Mouse (Mus musculus): ENCODE measurements around the gene Ddx25. TPM values are rescaled to one million over a fixed set of nuclear protein-coding genes. Genes with fewer than 3 reads are reported as not detected.
A peak's percentile ranks its signal among the peaks of the same experiment; 100 is the strongest.

Gene Ddx25
- polyA plus RNA-seq, 1 experiment from 2014 or later: 10.4 TPM

- Histone ChIP-seq H3K9ac (no peak overlapping the region), H3K27ac (no peak overlapping the region), H3K27me3 (0 out of 2 replicates have a peak, but pooled peaks cover 3% of the 10 kb centered on the region), H3K4me1 (no peaks in the 10 kb centered on the region), H3K36me3 (replicated peaks) (0 out of 2 replicates have a peak, but pooled peaks cover 2% of the 10 kb centered on the region), H3K4me3 (replicated peaks) (no peak overlapping the region), H3K4me2 (no peak overlapping the region), H3K9me3 (no peaks in the 10 kb centered on the region)
- no peak for ATAC-seq (ENCODE audit: low FRiP score)
- WGBS: 83% methylated on average over 4 of the region's 4 CpGs
Observed at GRCm38 (mm10) chr9:35535876-35536275, 22.5 kb downstream of the Ddx25 start.

DNA sequence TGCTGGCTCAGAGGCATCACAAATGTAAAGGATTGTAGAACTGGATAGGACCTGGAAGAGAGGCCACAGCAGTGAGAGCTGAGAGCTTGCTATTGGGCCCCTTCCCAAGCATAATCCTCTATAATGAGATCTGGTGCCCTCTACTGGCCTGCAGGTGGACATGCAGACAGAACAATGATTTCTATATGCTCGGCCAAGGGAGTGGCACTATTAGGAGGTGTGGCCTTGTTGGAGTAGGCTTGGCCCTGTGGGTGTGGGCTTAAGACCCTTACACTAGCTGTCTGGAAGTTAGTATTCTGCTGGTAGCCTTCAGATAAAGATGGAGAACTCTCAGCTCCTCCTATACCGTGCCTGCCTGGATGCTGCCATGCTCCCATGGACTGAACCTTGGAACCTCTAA lies 23.2 kb downstream of the Ddx25 start:
- Histone ChIP-seq H3K9ac (no peak overlapping the region), H3K4me2 (no peak overlapping the region), H3K36me3 (replicated peaks) (no peaks in the 10 kb centered on the region), H3K4me3 (replicated peaks) (no peak overlapping the region), H3K9me3 (no peaks in the 10 kb centered on the region), H3K4me1 (no peaks in the 10 kb centered on the region), H3K27ac (no peak overlapping the region), H3K27me3 (0 out of 2 replicates have a peak, but pooled peaks cover 3% of the 10 kb centered on the region)
- 8% methylated on average over 2 of the region's 2 CpGs for WGBS
- peak; percentile 90 for ATAC-seq (ENCODE audit: low FRiP score)

GRCm38 (mm10) chr9:35533266-35533665 lies 25.1 kb downstream of the Ddx25 start:
- WGBS: 79% methylated on average over 9 of the region's 9 CpGs
- H3K36me3 ChIP-seq (replicated peaks): no peaks in the 10 kb centered on the region
- no peak for ATAC-seq (ENCODE audit: low FRiP score)
- peaks cover 3% of the 10 kb centered on the region for H3K4me1 ChIP-seq
- H3K9ac ChIP-seq: no peak overlapping the region
- H3K4me3 ChIP-seq (replicated peaks): no peak overlapping the region
- H3K9me3 ChIP-seq: no peaks in the 10 kb centered on the region
- H3K27ac ChIP-seq: no peak overlapping the region
- peaks cover 6% of the 10 kb centered on the region; the same call in 1 of the 2 replicates for H3K27me3 ChIP-seq
- H3K4me2 ChIP-seq: no peak overlapping the region

GRCm38 (mm10) chr9:35529796-35530195 lies 28.5 kb downstream of the Ddx25 start:
- H3K27ac ChIP-seq: no peak overlapping the region

DNA sequence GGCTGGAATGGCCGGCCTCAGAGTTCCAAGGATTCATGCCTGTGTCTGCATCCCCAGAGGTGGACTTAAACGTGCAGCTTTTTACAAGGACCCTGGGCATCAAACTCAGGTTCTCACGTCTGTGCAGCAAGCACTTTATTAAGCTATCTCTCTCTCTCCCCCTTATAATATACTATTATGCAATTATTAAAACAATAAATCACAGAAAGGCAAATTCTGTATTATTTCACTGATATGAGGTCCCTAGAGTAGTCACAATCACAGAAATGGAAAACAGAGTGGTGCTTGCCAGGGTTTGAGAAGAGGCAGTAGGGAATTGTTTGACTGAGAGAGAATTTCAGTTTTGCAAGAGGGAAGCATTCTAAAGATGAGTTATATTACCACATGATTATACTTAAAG lies 29.2 kb downstream of the Ddx25 start:
- Histone ChIP-seq H3K4me3 (replicated peaks) (no peak overlapping the region), H3K9ac (no peak overlapping the region), H3K4me2 (no peak overlapping the region), H3K27me3 (peaks cover 6% of the 10 kb centered on the region; the same call in 1 of the 2 replicates), H3K4me1 (peaks cover 3% of the 10 kb centered on the region), H3K27ac (no peak overlapping the region), H3K9me3 (no peaks in the 10 kb centered on the region), H3K36me3 (replicated peaks) (no peaks in the 10 kb centered on the region)
- WGBS: 62% methylated on average over 3 of the region's 3 CpGs
- no peak for ATAC-seq (ENCODE audit: low FRiP score)

More at GRCm38 (mm10) chr9:35529796-35530195, 28.5 kb downstream of the Ddx25 start:
- Histone ChIP-seq H3K9ac (no peak overlapping the region), H3K4me2 (no peak overlapping the region), H3K9me3 (no peaks in the 10 kb centered on the region), H3K36me3 (replicated peaks) (no peaks in the 10 kb centered on the region), H3K4me3 (replicated peaks) (no peak overlapping the region), H3K27me3 (peaks cover 6% of the 10 kb centered on the region; the same call in 1 of the 2 replicates), H3K4me1 (peaks cover 3% of the 10 kb centered on the region)
- 25% methylated on average over 1 of the region's 1 CpGs for WGBS
- ATAC-seq (ENCODE audit: low FRiP score): no peak

- ATAC-seq (ENCODE audit: low FRiP score): peak; percentile 71
- H3K27me3 ChIP-seq: peaks cover 12% of the 10 kb centered on the region; the same call in 1 of the 2 replicates
- H3K4me2 ChIP-seq: peak overlapping the region; percentile 19; the same call in 1 of the 2 replicates
- H3K9me3 ChIP-seq: no peaks in the 10 kb centered on the region
- H3K36me3 ChIP-seq (replicated peaks): no peaks in the 10 kb centered on the region
- H3K27ac ChIP-seq: peak overlapping the region; percentile 63
- no peak overlapping the region for H3K9ac ChIP-seq
- no peak overlapping the region for H3K4me3 ChIP-seq (replicated peaks)
- H3K4me1 ChIP-seq: peaks cover 15% of the 10 kb centered on the region
- 30% methylated on average over 7 of the region's 7 CpGs for WGBS
Observed at GRCm38 (mm10) chr9:35523941-35524411, 34.4 kb downstream of the Ddx25 start.

DNA sequence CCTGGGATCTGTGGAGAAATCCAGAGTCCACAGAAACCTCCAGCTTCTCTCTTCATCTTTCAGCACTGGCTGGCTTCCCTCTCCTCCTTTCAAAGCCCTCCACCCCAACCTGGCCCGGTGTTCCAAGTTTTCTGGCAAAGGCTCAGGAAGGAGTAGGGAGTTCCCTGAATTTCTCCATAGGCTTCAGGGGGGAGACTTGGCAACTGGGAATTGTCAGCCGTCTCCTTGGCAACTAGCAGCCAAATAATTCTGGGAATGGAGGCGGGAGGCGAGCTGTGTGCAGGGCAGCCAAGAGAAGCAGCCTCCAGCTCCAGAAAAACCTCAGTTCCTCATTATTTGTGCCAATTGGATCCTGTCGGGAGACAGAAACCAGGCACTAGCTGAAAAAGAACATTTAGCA lies 34.8 kb downstream of the Ddx25 start:
- H3K4me2 ChIP-seq: peak overlapping the region; percentile 19; the same call in 1 of the 2 replicates
- H3K27me3 ChIP-seq: peaks cover 12% of the 10 kb centered on the region; the same call in 1 of the 2 replicates
- H3K9me3 ChIP-seq: no peaks in the 10 kb centered on the region
- H3K27ac ChIP-seq: peak overlapping the region; percentile 63
- H3K4me3 ChIP-seq (replicated peaks): no peak overlapping the region
- WGBS: 24% methylated on average over 5 of the region's 5 CpGs
- peak; percentile 69 for ATAC-seq (ENCODE audit: low FRiP score)
- peaks cover 15% of the 10 kb centered on the region for H3K4me1 ChIP-seq
- no peak overlapping the region for H3K9ac ChIP-seq
- no peaks in the 10 kb centered on the region for H3K36me3 ChIP-seq (replicated peaks)

DNA sequence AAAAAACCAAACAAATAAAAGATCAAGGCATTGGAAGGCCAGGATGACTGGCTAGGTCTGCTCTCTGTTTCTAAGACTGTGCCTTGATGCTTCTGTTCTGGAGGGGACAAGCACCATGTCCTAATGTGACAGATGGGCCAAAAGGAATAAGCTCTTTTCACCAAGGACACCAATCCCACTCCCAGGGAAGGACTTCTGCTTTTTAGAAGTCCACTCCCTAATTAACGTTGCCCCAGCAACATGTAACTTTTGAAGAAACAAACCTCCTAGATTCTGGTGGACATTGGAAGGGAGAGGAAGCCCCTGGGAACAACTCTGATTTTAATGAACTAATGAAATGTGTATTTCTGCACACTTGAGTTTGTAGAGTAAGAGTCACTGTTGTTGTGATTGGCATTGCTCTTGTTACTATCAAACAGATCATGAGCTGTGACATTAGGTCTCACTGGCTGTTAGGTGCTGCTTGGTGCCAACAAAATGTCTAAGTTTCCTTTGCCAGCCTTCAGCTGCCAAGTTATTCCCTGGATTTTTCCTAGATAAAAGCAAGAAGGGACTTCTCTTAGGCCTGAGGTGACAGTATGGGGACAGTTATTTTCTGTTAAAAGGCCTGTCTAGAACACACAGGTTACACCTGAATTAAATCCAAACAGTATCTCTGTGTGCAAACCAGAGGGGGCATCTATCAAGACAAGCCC lies 35.4 kb downstream of the Ddx25 start:
- WGBS: 78% methylated on average over 1 of the region's 1 CpGs
- H3K4me2 ChIP-seq: no peak overlapping the region
- no peak for ATAC-seq (ENCODE audit: low FRiP score)

GRCm38 (mm10) chr9:35522241-35522640 lies 36.1 kb downstream of the Ddx25 start:
- Histone ChIP-seq H3K4me3 (replicated peaks) (no peak overlapping the region), H3K36me3 (replicated peaks) (no peaks in the 10 kb centered on the region), H3K4me2 (no peak overlapping the region), H3K4me1 (peaks cover 15% of the 10 kb centered on the region), H3K27ac (no peak overlapping the region), H3K9me3 (no peaks in the 10 kb centered on the region), H3K9ac (no peak overlapping the region), H3K27me3 (peaks cover 12% of the 10 kb centered on the region; the same call in 1 of the 2 replicates)
- ATAC-seq (ENCODE audit: low FRiP score): no peak
- WGBS: 79% methylated on average over 2 of the region's 2 CpGs

More for the DNA sequence above, 35.4 kb downstream of the Ddx25 start:
- no peak overlapping the region for H3K9ac ChIP-seq
- peaks cover 12% of the 10 kb centered on the region; the same call in 1 of the 2 replicates for H3K27me3 ChIP-seq
- no peak overlapping the region for H3K4me3 ChIP-seq (replicated peaks)
- H3K4me1 ChIP-seq: peaks cover 15% of the 10 kb centered on the region
- no peaks in the 10 kb centered on the region for H3K9me3 ChIP-seq
- H3K27ac ChIP-seq: 0 out of 2 replicates have a peak overlapping the region, but pooled peaks have one; percentile 63
- no peaks in the 10 kb centered on the region for H3K36me3 ChIP-seq (replicated peaks)

GRCm38 (mm10) chr9:35520631-35521348 lies 37.5 kb downstream of the Ddx25 start:
- ATAC-seq (ENCODE audit: low FRiP score): no peak
- peaks cover 15% of the 10 kb centered on the region for H3K4me1 ChIP-seq
- no peak overlapping the region for H3K27ac ChIP-seq
- peaks cover 12% of the 10 kb centered on the region; the same call in 1 of the 2 replicates for H3K27me3 ChIP-seq
- 89% methylated on average over 6 of the region's 6 CpGs for WGBS
- no peak overlapping the region for H3K4me3 ChIP-seq (replicated peaks)
- H3K4me2 ChIP-seq: no peak overlapping the region
- H3K9me3 ChIP-seq: no peaks in the 10 kb centered on the region
- H3K9ac ChIP-seq: no peak overlapping the region
- no peaks in the 10 kb centered on the region for H3K36me3 ChIP-seq (replicated peaks)

DNA sequence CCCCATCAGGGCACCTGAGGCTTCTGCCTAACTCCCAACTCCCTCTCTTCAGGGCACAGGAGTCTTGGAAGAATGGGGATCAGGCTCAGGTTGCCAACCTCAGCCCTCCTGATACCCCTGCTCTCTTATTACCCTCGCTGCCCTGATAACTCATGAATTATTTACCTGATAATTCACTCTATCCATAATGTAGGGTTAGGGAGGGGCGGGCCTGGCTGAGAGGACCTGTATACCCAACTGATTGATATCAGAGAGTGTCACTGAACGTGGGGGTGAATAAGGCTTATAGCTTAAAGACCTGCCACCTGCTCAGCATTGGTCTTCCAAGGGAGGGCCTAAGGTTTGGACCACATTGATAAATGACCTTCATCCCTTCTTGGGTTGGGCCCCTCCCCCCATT lies 40.2 kb downstream of the Ddx25 start, which contains the start of gene Gm1113:
Gm1113 (minus strand) TSS at position 101 of the 400 bp plus-strand sequence.
- Histone ChIP-seq H3K9ac (no peak within 1 kb of the TSS), H3K9me3 (no peaks in the 10 kb centered on the region), H3K27me3 (peaks cover 7% of the 10 kb centered on the region; the same call in 1 of the 2 replicates), H3K4me1 (peaks cover 5% of the 10 kb centered on the region; the same call in 1 of the 2 replicates), H3K4me3 (replicated peaks) (no peak within 1 kb of the TSS), H3K36me3 (replicated peaks) (no peaks in the 10 kb centered on the region), H3K27ac (no peak within 1 kb of the TSS), H3K4me2 (no peak within 1 kb of the TSS)
- WGBS: 81% methylated on average over 3 of the region's 3 CpGs
- ATAC-seq (ENCODE audit: low FRiP score): no peak

DNA sequence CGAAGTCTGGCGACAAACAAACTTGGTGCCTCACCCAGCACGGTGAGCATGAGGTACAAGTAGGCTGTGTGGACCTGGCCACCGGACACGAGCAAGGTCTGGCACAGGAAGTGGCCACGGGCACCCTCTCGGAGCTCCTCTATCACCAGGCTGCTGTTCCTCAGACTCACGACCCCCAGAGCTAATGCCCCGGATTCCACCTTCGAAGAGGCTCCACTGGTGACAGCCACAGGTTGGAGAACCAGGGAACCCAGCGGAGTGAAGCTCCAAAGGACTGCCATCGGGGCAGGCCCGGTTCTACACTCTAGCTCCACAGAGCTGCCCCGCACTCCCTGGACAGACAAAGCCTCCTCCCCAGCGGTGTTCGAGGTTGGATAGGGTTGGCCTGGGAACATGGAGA lies 41.6 kb downstream of the Ddx25 start:
- ATAC-seq (ENCODE audit: low FRiP score): no peak
- Histone ChIP-seq H3K4me2 (no peak overlapping the region), H3K27me3 (peaks cover 6% of the 10 kb centered on the region; the same call in 1 of the 2 replicates), H3K4me1 (no peaks in the 10 kb centered on the region), H3K9ac (no peak overlapping the region), H3K27ac (no peak overlapping the region), H3K36me3 (replicated peaks) (no peaks in the 10 kb centered on the region), H3K9me3 (no peaks in the 10 kb centered on the region), H3K4me3 (replicated peaks) (no peak overlapping the region)
- WGBS: 90% methylated on average over 16 of the region's 16 CpGs
